Mouse (Mus musculus) megakaryocyte, adult 5-6 weeks (primary cell): ENCODE measurements around the gene Sde2. TPM values are rescaled to one million over a fixed set of nuclear protein-coding genes. Genes with fewer than 3 reads are reported as not detected.
A peak's percentile ranks its signal among the peaks of the same experiment; 100 is the strongest.

Source experiments
- ATAC-seq: 2 replicates; pipeline ENCODE4 v1.8.0; 2016; ENCODE audit warnings: mild to moderate bottlenecking, inconsistent platforms; ENCODE audit not compliant: poor library complexity, severe bottlenecking
- total RNA-seq, 2 experiments: library from RNA; stranded (forward) in 1 of 2; stranded (reverse) in 1 of 2; fragments of 153-499, 151-499 nt in 1 of 2; fragments of 221-1000, 200-1000 nt in 1 of 2; gene quantifications; 2 replicates each; pipeline versions ENCODE4 v1.2.3 to v1.2.4; 2015 to 2017

Sde2 gene
- total RNA-seq (2015): 18.1 and 21.1 TPM in 2 replicates
- 24.8 and 34.9 TPM in 2 replicates for total RNA-seq (2017)

DNA sequence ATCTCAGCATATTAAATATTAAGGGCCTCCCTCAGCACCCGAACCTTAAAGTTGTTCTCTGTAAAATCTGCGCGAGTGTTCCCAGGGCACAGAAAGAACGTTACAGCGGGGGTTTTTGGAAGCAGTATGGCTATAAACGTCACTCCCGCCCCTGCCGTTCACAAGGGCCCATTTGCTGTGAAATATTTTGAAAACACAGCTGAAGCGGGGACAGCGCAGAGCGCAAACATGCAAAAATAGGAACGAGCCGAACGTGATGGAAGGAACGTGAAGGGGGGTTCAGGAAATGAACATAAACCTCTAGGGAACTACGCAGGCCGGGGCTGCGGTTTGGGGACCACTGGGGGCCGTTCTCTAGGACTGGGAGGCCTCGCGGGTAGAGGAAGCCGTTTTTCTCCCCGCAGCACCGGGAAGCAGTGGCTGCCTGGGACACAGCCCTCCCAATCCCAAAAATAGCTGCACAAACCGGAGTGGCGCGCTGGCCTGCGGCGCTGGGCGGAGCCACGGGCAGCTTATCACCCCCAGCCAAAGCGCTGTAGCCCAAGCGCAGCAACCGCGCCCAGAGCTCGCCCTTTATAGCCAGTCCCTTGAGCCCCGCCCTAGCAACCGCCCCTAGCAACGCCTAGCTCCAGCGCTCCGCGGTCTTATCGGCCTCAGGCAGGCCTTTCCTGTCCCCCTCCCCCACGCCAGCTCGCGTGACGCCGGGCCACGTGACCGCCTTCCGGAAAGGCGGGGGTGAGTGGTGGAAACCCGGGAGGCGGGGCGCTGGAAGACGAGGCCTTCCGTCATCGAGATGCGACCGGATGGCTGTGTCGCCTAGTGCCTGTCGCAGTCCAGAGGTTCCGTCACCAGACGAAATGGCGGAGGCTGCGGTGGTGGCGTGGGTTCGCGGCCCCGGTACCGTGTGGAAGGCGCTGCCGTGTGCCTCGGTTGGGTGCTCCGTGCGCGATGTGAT, at the start of gene Sde2:
TSS of gene Sde2 (plus strand) at position 812 of the 955 bp plus-strand sequence.
- peak; percentile 72 for ATAC-seq

DNA sequence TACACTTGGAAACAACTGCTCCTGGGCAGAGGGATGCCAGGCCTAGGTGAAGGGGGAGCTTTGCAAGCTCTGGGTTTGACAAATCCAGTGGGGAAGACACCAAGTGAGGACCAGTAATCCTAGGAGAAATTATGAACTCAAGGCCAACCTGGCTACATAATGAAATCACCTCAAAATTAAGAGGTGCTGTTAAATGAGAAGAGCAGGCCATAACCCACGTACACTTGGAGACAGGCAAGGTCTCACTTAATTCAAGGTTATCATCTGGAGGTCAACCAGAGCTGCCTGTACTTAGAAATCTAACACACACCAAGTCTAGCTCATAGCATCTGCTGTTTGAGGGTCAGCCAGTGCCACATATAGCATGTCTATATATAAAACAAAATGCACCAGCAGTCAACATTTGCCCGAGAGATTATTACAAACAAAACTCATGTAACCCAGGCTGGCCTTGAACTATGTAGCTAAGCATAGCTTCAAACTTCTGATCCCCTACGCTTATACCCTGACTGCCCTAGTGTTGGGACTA, 49.4 kb upstream of the Sde2 start:
- no peak for ATAC-seq

- peak; percentile 43 for ATAC-seq
Observed at GRCm38 (mm10) chr1:180803881-180804280, 47.0 kb upstream of the Sde2 start.

GRCm38 (mm10) chr1:180808831-180809230, 42.1 kb upstream of the Sde2 start:
- no peak for ATAC-seq

- ATAC-seq: no peak
Observed at GRCm38 (mm10) chr1:180810976-180811375, 40.0 kb upstream of the Sde2 start.

GRCm38 (mm10) chr1:180811596-180812462, 39.1 kb upstream of the Sde2 start:
- no peak for ATAC-seq

DNA sequence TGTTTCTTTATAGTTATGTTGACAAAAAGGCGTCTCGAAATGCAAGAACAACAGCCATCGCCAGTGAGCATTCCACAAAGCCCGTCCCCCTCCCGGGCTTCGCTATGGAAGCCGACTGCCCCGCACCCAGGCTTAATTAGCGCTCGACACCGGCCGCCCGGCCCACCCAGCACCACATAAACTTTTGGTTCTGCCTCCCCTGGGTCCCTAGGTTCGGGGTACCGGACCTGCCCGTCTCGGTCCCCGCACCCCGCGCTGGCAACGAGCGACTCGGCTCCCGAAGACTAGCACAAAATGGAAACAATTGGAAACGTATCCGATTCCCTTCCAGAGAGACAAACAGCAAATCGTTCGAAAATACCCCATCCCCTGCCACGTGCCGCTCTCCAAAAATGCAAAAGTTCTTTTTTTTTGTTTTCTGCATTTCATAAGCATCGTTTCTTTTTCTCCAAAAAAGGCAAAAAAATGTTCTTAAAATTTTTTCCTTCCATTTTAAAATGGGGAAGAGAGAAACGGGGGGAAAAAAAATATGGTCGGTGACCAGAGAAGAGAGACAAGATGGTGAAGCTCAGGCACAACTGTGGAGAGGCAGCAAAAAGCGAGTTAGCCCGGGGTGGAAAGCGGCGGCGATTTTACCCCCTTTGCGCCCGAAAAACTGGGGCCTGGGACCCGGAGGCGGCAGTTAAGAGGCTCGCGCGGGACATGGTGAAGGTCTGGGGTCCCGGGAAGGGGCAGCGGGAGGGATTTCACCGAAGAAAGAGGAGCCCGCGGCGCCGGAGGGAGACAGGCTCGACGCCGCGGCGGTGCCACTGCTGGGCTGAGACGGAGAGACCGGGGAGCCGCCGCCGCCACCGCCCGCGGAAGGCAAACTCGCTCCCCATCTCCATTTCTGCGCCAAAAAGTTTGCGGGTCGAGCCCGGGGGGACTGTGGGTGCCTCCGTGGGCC, 38.2 kb upstream of the Sde2 start:
- ATAC-seq: peak; percentile 4; the same call in 1 of the 2 replicates

DNA sequence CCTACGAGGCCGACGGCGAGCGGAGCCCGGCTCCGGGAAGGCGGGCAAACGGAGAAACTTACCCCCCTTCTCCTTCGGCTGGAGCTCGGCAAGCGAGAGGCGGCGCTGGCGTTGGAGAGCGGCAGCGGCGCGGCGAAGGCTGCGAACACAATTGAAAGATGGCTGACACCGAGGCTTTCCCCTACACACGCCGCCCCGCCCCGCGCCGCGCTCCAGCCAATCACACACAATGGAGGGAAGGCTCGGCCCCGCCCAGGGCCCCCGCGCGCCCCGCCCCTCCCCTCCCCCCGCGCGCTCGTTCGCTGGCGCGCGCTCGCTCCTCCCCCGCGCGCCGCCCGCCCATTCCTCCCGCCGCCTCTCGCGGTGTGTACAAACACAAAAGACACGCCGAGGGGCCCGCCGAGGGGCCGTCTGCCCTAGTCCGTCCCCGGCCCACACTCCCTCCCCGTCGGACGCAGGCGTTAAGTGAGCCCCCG, 37.5 kb upstream of the Sde2 start:
- peak; percentile 82 for ATAC-seq

- ATAC-seq: peak; percentile 51
Observed at GRCm38 (mm10) chr1:180813885-180814740, 36.8 kb upstream of the Sde2 start, which contains the start of gene H3f3a. H3f3a (minus strand) TSS chr1:180813943.

DNA sequence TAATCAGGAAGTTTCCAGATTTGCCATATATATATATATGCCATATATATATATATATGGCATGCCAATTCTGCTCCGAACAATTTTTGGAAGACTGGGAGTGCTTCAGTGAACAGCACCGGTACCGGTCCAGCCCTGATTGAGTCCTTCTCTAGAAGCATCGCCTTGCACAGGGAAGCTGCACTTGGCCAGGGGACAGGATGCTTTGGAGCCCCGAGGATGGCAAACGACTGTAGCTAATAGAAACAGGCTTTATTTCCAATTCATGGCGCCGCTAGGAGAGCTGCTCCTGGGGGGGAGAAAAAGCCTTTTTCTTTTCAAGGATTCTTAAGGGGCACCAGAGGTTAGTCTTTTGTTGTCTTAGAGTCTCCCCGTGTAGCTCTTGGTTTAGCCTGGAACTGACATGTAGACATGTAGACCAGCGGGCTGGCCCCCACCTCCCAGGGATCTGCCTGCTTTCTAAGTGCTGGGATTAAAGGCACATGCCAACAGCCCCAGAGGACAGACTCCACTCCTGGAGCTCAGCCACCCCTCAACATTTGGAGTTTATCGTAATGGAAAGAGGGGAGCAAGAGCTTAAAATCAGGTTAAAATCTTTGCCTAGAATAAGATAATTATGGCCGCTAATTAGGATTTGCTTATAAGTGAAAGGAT, 35.4 kb upstream of the Sde2 start:
- ATAC-seq: no peak

- ATAC-seq: no peak
Observed at GRCm38 (mm10) chr1:180818000-180818399, 32.9 kb upstream of the Sde2 start.

DNA sequence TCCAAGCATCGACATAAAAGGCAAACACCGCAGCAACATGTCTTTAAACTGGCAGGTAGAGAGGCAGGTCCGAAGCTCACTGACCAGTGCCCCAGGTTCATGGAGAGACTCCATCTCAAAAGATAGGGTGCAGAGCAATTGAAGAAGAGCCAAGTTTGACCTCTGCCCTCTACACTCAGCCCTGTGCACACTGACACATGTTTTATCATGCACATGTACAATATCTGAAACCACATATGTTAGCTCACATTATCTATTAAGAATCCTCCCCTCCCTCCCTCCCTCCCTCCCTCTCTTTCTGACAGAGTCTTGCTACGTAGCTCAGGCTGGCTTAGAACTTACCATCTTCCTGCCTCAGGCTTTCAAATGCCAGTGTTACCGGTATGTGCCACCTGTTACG, 29.8 kb upstream of the Sde2 start:
- no peak for ATAC-seq

DNA sequence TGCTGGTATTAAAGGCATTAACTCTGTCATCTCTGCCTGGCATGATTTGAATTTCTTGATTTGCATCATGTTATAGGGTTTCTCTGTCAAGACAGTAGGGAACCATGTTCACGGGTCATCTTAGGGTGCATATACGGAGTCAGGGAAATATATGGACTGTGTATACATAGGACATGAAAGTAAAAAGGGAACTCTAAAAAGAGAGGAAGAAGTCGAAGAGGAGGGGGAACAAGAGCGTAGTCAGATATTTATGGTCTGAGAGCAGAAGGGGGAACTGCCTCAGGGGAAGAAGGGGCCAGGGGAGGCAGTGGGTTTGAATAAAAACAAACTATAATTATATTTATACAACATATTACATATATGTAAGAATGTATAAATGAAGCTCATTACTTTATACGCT, 28.7 kb upstream of the Sde2 start:
- ATAC-seq: peak; percentile 59

DNA sequence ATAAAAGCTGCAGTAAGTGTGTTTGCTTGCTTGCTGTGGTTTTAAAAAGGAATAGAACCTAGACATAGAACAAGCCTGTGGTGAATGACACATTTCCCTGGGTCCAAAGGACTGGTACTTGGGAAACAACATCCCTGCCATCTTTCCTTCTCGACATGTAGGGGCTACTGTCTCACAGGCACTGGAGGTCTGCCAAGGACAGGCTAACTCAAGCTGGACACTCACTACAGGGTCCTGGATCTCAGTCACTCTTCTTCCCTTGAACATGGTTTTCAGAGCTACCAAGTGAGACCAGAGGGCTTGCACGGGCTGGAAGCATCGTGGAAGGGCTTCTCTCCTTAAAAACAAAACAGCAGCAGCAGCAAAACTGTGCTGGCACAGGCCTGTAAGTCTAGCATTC, 27.2 kb upstream of the Sde2 start:
- no peak for ATAC-seq

DNA sequence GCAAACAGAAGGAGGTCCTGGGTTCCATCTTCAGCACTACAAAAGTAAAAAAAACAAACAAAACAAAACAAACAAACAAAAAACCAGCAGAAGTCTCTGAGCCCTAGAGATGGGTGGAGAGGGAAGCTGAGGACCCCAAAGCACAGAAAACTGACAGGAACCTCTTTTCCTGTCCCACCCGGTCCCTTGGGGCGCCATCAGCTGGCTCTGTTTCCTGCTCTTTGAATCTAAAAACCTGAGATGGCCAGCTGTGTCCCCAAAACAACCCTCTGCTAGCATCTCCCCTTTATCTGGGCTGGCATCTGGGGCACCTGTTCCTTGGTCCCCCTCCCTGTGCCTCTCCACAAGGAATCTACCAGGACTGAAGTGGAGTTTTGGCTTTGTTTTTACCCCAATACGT, 26.2 kb upstream of the Sde2 start:
- ATAC-seq: no peak

DNA sequence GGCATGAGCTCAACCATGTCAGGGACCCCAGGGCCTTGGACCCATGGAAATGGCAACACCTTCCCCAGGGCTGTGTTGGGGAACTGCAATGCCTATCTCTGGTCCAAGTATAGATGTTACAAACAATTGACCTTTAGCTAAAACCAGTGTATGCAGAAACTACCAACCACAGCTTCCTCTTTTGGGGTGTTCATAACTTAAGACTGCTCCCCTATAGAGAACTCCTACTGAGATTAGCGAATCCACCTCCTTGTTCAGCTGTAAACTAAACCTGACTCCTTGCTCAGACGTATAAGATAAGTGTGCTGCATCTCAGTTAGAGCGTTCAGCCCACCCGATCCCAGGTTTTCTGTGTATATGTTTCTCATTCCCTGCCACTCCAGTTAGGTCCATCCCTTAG, 24.3 kb upstream of the Sde2 start:
- ATAC-seq: peak; percentile 68

DNA sequence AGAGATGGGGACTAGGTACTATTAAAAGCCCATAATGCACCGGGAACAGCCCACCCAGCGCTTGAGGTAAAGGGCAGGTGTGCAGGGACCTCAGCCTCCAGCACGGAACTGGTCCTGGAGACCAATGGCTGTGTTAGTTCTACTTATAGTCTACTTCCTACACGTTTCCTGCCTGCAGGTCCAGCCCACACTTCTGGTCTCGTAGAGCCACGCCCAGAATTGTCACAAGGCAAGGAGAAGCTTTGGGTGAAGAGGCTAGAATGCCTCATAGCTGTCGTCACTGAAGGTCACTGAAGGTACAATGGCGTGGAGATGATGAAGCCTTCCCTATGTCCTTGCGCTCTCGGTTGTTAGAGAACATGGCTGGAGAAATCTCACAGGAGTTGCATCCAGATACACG, 21.2 kb upstream of the Sde2 start:
- peak; percentile 88 for ATAC-seq

- no peak for ATAC-seq
Observed at GRCm38 (mm10) chr1:180830175-180830574, 20.8 kb upstream of the Sde2 start.
